Mouse (Mus musculus): Measurements from ENCODE around the gene Cd59a. TPM values are rescaled to one million over a fixed set of nuclear protein-coding genes. Genes with fewer than 3 reads are reported as not detected.

The Cd59a gene
- polyA plus RNA-seq, 1 experiment, result 76.2 TPM

- DNase-seq (ENCODE audit: low read depth), result no peak
Observed at GRCm38 (mm10) chr2:104135920-104136319, 40.3 kb downstream of the Cd59a start.

DNA sequence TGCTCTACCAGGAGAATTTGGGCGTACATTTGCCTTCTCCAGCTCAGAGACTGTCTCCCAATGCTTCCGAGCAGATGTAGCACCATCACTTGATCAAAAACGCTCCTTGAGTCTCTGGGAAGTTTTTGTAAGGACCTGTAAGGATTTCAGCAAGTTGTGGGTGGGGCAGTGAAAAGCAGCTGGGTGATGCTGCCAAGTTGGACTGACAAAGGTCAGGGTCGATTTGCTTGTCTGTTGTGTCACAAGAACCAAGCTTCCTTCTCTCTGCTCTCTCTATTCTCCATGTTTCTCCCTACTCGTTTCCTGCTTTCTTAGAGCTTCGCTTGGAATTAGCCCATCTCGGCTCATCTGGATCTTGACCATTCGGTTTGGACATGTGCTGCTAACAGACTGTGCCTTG lies 46.5 kb downstream of the Cd59a start:
- DNase-seq (ENCODE audit: low read depth), result no peak

GRCm38 (mm10) chr2:104144004-104144403 lies 48.4 kb downstream of the Cd59a start:
- DNase-seq (ENCODE audit: low read depth), result no peak

DNA sequence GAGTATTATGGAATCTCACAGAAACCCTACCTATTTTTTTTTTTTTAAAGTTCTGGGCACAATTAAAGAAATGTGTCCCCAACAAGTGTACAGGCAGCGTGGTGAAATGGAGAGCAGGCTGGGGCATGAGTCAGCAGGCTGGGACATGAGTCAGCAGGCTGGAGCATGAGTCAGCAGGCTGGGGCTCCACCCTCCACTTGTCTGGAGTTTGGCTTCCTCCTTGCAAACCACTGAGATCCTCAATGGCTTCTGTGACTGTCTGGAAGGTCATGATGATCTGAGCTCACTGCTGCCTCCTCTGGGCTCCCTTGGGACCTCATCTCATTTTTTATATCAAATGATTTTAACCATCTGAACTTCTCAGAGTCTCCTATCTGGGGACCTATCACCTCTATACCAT lies 50.4 kb downstream of the Cd59a start:
- DNase-seq (ENCODE audit: low read depth), result no peak

GRCm38 (mm10) chr2:104147910-104148561 lies 52.4 kb downstream of the Cd59a start:
- DNase-seq (ENCODE audit: low read depth), result no peak

GRCm38 (mm10) chr2:104150608-104151397 lies 55.2 kb downstream of the Cd59a start:
- no peak for DNase-seq (ENCODE audit: low read depth)

GRCm38 (mm10) chr2:104153345-104153744 lies 57.7 kb downstream of the Cd59a start:
- DNase-seq (ENCODE audit: low read depth), result no peak

GRCm38 (mm10) chr2:104153876-104154275 lies 58.3 kb downstream of the Cd59a start:
- no peak for DNase-seq (ENCODE audit: low read depth)

GRCm38 (mm10) chr2:104157831-104158230 lies 62.2 kb downstream of the Cd59a start:
- peak; percentile 34 for DNase-seq (ENCODE audit: low read depth)

DNA sequence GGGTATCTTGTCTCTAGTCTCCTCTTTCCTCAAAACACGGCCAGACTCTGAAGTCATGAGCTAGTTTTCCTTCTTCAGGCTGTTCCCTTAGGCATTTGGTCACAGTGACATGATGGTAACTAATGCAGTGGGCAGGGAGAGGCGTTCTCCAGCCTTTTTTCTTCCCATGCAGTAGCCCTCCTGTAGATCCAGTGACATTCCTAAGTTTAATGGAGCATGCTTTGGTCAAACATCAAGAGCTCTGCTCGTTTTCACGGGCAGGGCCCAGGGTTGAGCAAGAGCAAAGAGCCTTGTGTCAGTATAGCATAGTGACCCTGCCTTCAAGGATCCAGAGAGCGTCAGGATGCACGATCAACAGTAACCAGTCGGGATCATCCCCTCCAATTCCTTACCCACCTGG lies 67.8 kb downstream of the Cd59a start:
- DNase-seq (ENCODE audit: low read depth), result no peak

GRCm38 (mm10) chr2:104163978-104164487 lies 68.4 kb downstream of the Cd59a start:
- no peak for DNase-seq (ENCODE audit: low read depth)

Other genes with a start within 250 kb of the Cd59a start
- gene Lmo2, start 137.8 kb upstream of the Cd59a start, polyA plus RNA-seq (2012; rRNA removed), result 12.7 and 13.0 TPM in 2 replicates
- 26.4 and 28.4 TPM in 2 replicates for gene Fbxo3, start 68.1 kb upstream of the Cd59a start, polyA plus RNA-seq (2012; rRNA removed)
- 0.14 TPM in 1 of 2 replicates, not detected in the other for gene 4931422A03Rik, start 67.4 kb upstream of the Cd59a start, polyA plus RNA-seq (2012; rRNA removed)
- gene Gm10912, start 30.0 kb upstream of the Cd59a start, polyA plus RNA-seq (2012; rRNA removed), result 0.12 TPM in 1 of 2 replicates, not detected in the other
- not detected in 2 replicates for gene Gm10799, start 27.3 kb upstream of the Cd59a start, polyA plus RNA-seq (2012; rRNA removed)
- gene Cd59b, start 26.0 kb upstream of the Cd59a start, polyA plus RNA-seq (2012; rRNA removed), result 7.5 and 12.0 TPM in 2 replicates
- gene A930018P22Rik, start 27.0 kb downstream of the Cd59a start, polyA plus RNA-seq (2012; rRNA removed), result 0.27 and 0.38 TPM in 2 replicates

Data from gonadal fat pad, adult 2 months (tissue).